Mouse (Mus musculus) T-helper 17 cell (primary cell): Measurements from ENCODE around the gene Gtf2b.

Experiments used
- in situ Hi-C, 2 experiments: fragments of 300-600 bp; cut with MboI, MseI; formaldehyde crosslinking; loops; 1 replicate in 1 of 2; 2 replicates in 1 of 2; pipeline ENCODE4 v1.15.1; 2025; ENCODE audit warnings: high pct_unique_total_duplicates in 2 of 2

The Gtf2b gene

DNA sequence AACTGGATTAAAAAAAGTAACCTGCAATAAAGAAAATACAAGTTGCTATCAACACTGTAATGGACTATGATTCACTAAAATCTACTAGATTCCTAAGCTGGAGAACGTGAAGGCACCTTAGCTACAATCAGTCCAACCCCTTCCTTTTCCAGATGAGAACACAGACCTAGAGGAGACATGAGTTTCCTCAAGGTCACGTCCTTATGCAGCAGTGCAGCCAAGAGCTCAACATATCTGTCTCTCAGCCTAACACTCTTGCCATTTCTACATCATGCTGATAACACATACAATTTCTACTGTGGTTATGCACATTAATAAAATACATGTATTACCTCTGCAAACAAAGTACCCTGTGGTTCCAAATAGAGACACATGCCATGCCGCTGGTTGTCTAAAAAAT, 46.7 kb downstream of the Gtf2b start:
- in situ Hi-C loops, result loop anchor here in 1 of 2 experiments (25.0 kb wide), 1 partner anchor 1626 kb away; no protein-coding TSS in a partner anchor

DNA sequence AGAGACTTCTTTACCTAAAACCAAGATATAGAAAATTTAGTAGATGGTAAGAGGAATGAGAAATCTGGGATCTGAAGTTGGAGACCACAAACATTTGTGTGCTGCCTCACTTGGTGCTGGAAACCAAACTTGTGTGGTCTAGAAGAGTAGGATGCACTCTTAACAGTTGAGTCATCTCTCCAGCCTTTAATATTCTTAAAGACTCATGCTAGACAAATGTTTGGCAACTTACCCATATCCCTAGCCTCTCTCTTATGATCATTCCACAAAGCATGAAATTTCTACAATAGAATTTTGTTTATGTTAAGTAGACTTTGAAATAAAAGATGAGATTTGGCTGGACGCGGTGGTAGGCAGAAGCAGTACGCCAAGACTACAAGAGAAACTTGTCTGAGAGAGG, 52.7 kb downstream of the Gtf2b start:
- in situ Hi-C loops, result loop anchor here in 1 of 2 experiments (25.0 kb wide), 1 partner anchor 1620 kb away; no protein-coding TSS in a partner anchor

- in situ Hi-C loops, result loop anchor here in 1 of 2 experiments (25.0 kb wide), 1 partner anchor 1614 kb away; no protein-coding TSS in a partner anchor
Observed at GRCm38 (mm10) chr3:142823606-142824005, 58.8 kb downstream of the Gtf2b start.

DNA sequence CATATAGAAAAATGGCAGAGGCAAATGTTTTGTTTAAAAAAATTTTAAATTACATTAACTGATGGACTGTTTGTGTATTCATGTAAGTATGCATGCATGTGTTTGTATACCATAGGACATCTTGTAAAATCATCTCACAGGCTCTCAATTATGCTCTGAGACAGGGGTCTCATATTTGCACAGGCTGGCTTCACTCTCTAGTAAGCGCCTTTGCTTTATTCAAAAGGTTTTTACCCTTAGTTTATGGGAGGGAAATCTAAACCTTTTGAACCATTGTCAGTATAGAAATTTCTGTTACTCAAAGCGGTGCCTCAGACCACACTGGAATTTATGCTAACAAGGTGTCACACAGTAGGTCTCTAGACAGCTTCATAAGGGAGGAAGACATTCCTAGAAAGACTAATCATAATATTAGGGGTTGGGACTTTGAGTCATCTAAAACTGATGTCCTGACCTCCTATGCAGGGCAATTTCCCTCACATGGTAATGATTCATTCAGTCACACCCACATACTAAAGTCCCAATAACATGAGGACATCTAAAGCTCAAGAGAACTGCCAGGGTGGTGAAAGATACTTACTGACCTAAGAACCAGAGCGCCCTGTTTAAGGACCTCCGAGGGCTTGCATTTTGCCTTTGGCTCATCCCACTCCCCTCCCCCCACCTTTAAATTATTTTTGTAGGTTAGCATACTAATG, 61.8 kb downstream of the Gtf2b start:
- in situ Hi-C loops, result no loop called here

- in situ Hi-C loops, result no loop called here
Observed at GRCm38 (mm10) chr3:142832910-142833309, 68.1 kb downstream of the Gtf2b start.
